Mouse (Mus musculus) gonadal fat pad, adult 2 months (tissue): ENCODE measurements around the gene Rab9. TPM values are rescaled to one million over a fixed set of nuclear protein-coding genes. Genes with fewer than 3 reads are reported as not detected.

Experiments used
- DNase-seq: peaks from one replicate; pipeline ENCODE4 v3.0.0-alpha.2; 2012; ENCODE audit warnings: low read depth
- polyA plus RNA-seq: library from polyadenylated mRNA; depleted of rRNA; stranded (reverse); fragments of >200 nt; gene quantifications from 2 replicates; pipeline ENCODE4 v1.2.3, GENCODE M21; 2012; rRNA removed

Rab9 gene
- polyA plus RNA-seq, 1 experiment = 10.2 TPM

GRCm38 (mm10) chrX:166453532-166453931 lies 26.1 kb downstream of the Rab9 start:
- DNase-seq = no peak

- DNase-seq = no peak
These were observed 35.1 kb downstream of the Rab9 start for GRCm38 (mm10) chrX:166444552-166444951.

GRCm38 (mm10) chrX:166440616-166441063 lies 39.0 kb downstream of the Rab9 start, which contains the start of gene Ofd1:
Gene Ofd1 (minus strand): TSS chrX:166440704.
- DNase-seq = no peak

GRCm38 (mm10) chrX:166440036-166440615 lies 39.5 kb downstream of the Rab9 start, which contains the start of gene Trappc2:
Gene Trappc2 (plus strand): TSS chrX:166440574.
- DNase-seq = no peak

GRCm38 (mm10) chrX:166434812-166435211 lies 44.9 kb downstream of the Rab9 start:
- no peak for DNase-seq

- DNase-seq = no peak
These were observed 63.5 kb downstream of the Rab9 start for GRCm38 (mm10) chrX:166416196-166416595.

- DNase-seq = no peak
These were observed 71.8 kb downstream of the Rab9 start for GRCm38 (mm10) chrX:166407865-166408264.

Other genes starting within 250 kb of the Rab9 start
- 8.9 and 10.0 TPM in 2 replicates for gene Gpm6b, start 241.0 kb downstream of the Rab9 start, polyA plus RNA-seq
- gene Trappc2, start 39.3 kb downstream of the Rab9 start, polyA plus RNA-seq = 5.3 and 6.3 TPM in 2 replicates
- gene Ofd1, start 39.2 kb downstream of the Rab9 start, polyA plus RNA-seq = 2.0 and 3.2 TPM in 2 replicates
- 1.5 and 2.4 TPM in 2 replicates for gene Tceanc, start 38.7 kb upstream of the Rab9 start, polyA plus RNA-seq
- gene Egfl6, start 105.9 kb upstream of the Rab9 start, polyA plus RNA-seq = 2.9 and 5.2 TPM in 2 replicates